Mouse (Mus musculus) embryonic fibroblast, embryonic 13.5 days (primary cell): Measurements from ENCODE around the gene Ppm1h.

Experiments
- CTCF ChIP-seq: IDR thresholded peaks from 2 replicates; pipeline ENCODE4 v1.5.1; 2011; ENCODE audit warnings: mild to moderate bottlenecking, control low read depth, low read length, moderate library complexity, borderline replicate concordance; ENCODE audit not compliant: insufficient read depth
- POLR2A ChIP-seq: IDR thresholded peaks from 2 replicates; pipeline ENCODE4 v1.6.1; 2011; ENCODE audit warnings: low read depth, mild to moderate bottlenecking, control low read depth, low read length, moderate library complexity

DNA sequence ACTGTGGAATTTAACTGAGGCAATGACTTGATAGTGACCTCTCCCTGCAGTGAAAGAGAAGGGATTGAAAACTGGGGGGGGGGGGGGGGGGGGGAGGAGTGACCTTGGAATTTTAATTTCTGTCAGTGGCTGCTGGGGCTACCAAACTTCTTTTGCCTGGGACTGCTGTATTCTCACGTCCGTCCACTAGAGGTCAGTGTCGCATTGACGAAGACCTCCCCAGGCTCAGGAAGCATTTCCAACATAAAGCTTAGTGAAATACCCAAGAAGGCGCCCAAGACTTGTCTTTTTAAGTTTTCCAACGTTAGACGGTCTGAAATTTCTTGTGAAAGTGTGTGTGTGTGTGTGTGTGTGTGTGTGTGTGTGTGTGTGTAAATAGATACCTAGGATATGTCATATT lies 125.3 kb downstream of the Ppm1h start:
- TF ChIP-seq POLR2A: no peak
- peak; percentile 83 for TF ChIP-seq CTCF
